Mouse (Mus musculus): ENCODE measurements around the gene Mbl1. TPM values are rescaled to one million over a fixed set of nuclear protein-coding genes. Genes with fewer than 3 reads are reported as not detected.

Mbl1 gene
- polyA plus RNA-seq (2012; rRNA removed) (5.5 and 9.6 TPM in 2 replicates), polyA plus RNA-seq (2014; fragmentation: Nextera tagmentation; extraction: Ambion mirVana) (26.0 and 27.5 TPM in 2 replicates)

DNA sequence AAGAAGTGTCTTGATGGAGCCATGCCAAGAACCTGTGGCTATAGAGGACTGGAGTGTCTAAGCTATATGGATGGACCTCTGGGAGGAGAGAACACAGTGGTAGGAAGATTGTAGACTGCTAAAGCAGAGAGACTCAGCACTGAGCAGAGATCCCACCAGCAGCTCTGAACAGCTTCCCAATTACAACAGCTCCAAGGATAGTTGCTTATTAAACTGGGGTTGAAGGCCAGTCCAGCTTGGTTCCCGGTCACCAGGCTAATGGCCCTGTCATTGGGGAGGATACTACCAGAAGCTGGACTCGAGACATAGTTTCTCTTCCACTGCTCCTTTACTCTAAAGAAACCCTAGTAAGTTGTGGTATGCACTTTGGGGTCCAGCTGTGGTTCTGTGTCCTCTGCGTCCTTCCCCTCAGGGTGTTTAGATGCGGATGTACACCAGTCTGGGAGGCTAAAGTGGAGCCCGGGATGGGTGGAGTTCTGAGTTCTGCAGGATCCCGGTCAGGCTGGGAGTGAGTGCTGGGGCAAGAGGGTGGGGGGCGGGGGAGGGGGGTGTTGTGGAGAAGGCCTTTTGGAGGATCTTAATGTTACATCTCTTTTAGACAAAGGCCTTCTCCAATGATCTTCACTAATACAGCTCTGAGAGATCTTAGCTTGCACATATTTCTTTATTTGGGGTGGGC is at the start of gene Mbl1:
Gene Mbl1, plus strand, starts transcription at position 239 of the 679 bp plus-strand sequence.
- TF ChIP-seq EP300 (IDR thresholded peaks at IDR 0.05; ENCODE audit: low read depth) (no peak), CTCF (IDR thresholded peaks at IDR 0.05; ENCODE audit: low read depth) (no peak)
- Histone ChIP-seq H3K4me1 (replicated peaks; ENCODE audit: control insufficient read depth in 2 of 2, insufficient read depth in 2 of 2, low read length in 1 of 2) (peaks cover 0 to 2% of the 10 kb centered on the region in 2 experiments; a peak in 2 of 4 replicates), H3K36me3 (replicated peaks; ENCODE audit: control insufficient read depth, insufficient read depth, low read depth) (no peaks in the 10 kb centered on the region), H3K4me2 (ENCODE audit: low read depth) (peak within 1 kb of the TSS; percentile 49), H3K27ac (no peak within 1 kb of the TSS), H3K9ac (replicated peaks) (no peak within 1 kb of the TSS), H3K27me3 (ENCODE audit: control insufficient read depth, insufficient read depth, low read length) (no peaks in the 10 kb centered on the region), H3K9me3 (ENCODE audit: control insufficient read depth, low read length) (no peaks in the 10 kb centered on the region), H3K4me3 (ENCODE audit: insufficient read depth in 1 of 2, low read depth in 2 of 2, low read length in 2 of 2) (peak within 1 kb of the TSS; percentile 20 to 45)
- ATAC-seq (ENCODE audit: insufficient read depth), result peak; percentile 63
- WGBS (ENCODE audit: insufficient replicate concordance), result 57% methylated on average over 7 of the region's 7 CpGs
- DNase-seq (ENCODE audit: low read depth in 3 of 3, low spot score in 3 of 3), result peak in 2 of 3 experiments; percentile 5 to 16

DNA sequence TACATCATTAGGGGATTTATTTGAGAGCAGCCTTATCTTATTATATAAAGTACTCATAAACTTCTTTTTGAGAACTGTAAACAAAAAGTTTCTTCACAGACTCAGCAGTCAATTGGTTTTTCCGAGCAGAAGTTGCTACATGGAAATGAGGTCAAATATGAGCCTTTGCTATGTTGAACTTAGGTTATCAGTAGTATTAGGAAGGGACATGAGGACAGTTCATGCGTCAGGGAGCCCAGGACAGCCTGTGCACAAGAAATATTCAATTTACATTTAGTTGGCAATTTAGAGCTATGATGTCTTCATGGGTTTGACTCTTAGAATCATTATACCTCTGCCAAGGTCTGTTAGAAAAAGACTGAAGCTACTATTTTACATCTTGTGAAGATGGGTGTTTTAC is 49.0 kb upstream of the Mbl1 start:
- Histone ChIP-seq H3K27ac (no peak overlapping the region), H3K9ac (replicated peaks) (no peak overlapping the region), H3K4me3 (ENCODE audit: insufficient read depth in 1 of 2, low read depth in 2 of 2, low read length in 2 of 2) (no peak overlapping the region), H3K4me1 (replicated peaks; ENCODE audit: control insufficient read depth in 2 of 2, insufficient read depth in 2 of 2, low read length in 1 of 2) (no peaks in the 10 kb centered on the region; a peak in 1 of 4 replicates), H3K4me2 (ENCODE audit: low read depth) (no peak overlapping the region), H3K36me3 (replicated peaks; ENCODE audit: control insufficient read depth, insufficient read depth, low read depth) (no peaks in the 10 kb centered on the region), H3K9me3 (ENCODE audit: control insufficient read depth, low read length) (no peaks in the 10 kb centered on the region), H3K27me3 (ENCODE audit: control insufficient read depth, insufficient read depth, low read length) (no peaks in the 10 kb centered on the region)
- DNase-seq (ENCODE audit: low read depth in 3 of 3, low spot score in 3 of 3) (no peak), ATAC-seq (ENCODE audit: insufficient read depth) (no peak)
- 45% methylated on average over 2 of the region's 2 CpGs for WGBS (ENCODE audit: insufficient replicate concordance)
- TF ChIP-seq EP300 (IDR thresholded peaks at IDR 0.05; ENCODE audit: low read depth) (no peak), CTCF (IDR thresholded peaks at IDR 0.05; ENCODE audit: low read depth) (no peak)

DNA sequence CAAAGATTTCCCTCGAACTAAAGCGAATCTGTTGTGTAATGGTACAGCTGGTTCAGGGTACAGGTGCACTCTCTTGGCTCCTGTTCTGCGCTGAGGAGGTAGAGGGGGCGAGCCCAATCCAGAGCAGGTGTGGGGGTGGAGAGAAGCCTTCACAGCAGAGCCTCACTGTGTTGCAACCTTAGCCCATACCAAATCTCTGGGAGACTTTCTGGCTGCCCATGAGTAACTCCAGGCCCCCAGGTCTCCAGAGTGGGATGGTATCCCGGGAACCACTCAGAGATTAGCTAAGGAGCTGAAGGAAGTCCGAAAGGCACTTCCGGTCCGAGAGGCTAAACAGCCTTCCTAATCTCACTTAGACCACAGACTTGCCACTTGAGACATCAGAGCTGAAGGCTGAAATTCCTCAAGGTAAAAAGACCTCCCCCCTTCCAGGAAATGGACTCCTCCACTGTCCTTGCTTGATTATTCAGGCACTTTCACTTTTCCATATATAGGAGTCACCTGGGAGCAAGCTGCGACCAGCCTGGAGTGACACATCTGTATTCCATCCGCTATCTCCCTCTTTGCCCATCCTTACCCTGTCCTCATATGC is 46.3 kb upstream of the Mbl1 start, which contains the start of gene Mat1a:
Gene Mat1a, plus strand, starts transcription at position 183 of the 592 bp plus-strand sequence.
- ATAC-seq (ENCODE audit: insufficient read depth), result peak; percentile 74
- Histone ChIP-seq H3K9me3 (ENCODE audit: control insufficient read depth, low read length) (no peaks in the 10 kb centered on the region), H3K36me3 (replicated peaks; ENCODE audit: control insufficient read depth, insufficient read depth, low read depth) (no peaks in the 10 kb centered on the region), H3K4me2 (ENCODE audit: low read depth) (peak within 1 kb of the TSS; percentile 28; the same call in 1 of the 2 replicates), H3K4me1 (replicated peaks; ENCODE audit: control insufficient read depth in 2 of 2, insufficient read depth in 2 of 2, low read length in 1 of 2) (no peaks in the 10 kb centered on the region; a peak in 1 of 4 replicates), H3K4me3 (ENCODE audit: insufficient read depth in 1 of 2, low read depth in 2 of 2, low read length in 2 of 2) (no peak within 1 kb of the TSS; a peak in 1 of 4 replicates), H3K9ac (replicated peaks) (no peak within 1 kb of the TSS), H3K27ac (no peak within 1 kb of the TSS), H3K27me3 (ENCODE audit: control insufficient read depth, insufficient read depth, low read length) (no peaks in the 10 kb centered on the region)
- 50% methylated on average over 10 of the region's 10 CpGs for WGBS (ENCODE audit: insufficient replicate concordance)
- no peak for DNase-seq (ENCODE audit: low read depth in 3 of 3, low spot score in 3 of 3)
- TF ChIP-seq EP300 (IDR thresholded peaks at IDR 0.05; ENCODE audit: low read depth), result no peak
- no peak for TF ChIP-seq CTCF (IDR thresholded peaks at IDR 0.05; ENCODE audit: low read depth)

GRCm38 (mm10) chr14:41111031-41111668 is 40.1 kb upstream of the Mbl1 start:
- DNase-seq (ENCODE audit: low read depth in 3 of 3, low spot score in 3 of 3) (no peak), ATAC-seq (ENCODE audit: insufficient read depth) (no peak)
- Histone ChIP-seq H3K4me2 (ENCODE audit: low read depth) (no peak overlapping the region), H3K9ac (replicated peaks) (no peak overlapping the region), H3K4me3 (ENCODE audit: insufficient read depth in 1 of 2, low read depth in 2 of 2, low read length in 2 of 2) (no peak overlapping the region), H3K4me1 (replicated peaks; ENCODE audit: control insufficient read depth in 2 of 2, insufficient read depth in 2 of 2, low read length in 1 of 2) (0 out of 4 replicates have a peak, but pooled peaks cover 0 to 2% of the 10 kb centered on the region in 2 experiments), H3K27ac (no peak overlapping the region), H3K27me3 (ENCODE audit: control insufficient read depth, insufficient read depth, low read length) (no peaks in the 10 kb centered on the region), H3K9me3 (ENCODE audit: control insufficient read depth, low read length) (no peaks in the 10 kb centered on the region), H3K36me3 (replicated peaks; ENCODE audit: control insufficient read depth, insufficient read depth, low read depth) (no peaks in the 10 kb centered on the region)
- TF ChIP-seq CTCF (IDR thresholded peaks at IDR 0.05; ENCODE audit: low read depth) (no peak), EP300 (IDR thresholded peaks at IDR 0.05; ENCODE audit: low read depth) (no peak)
- 60% methylated on average over 7 of the region's 7 CpGs for WGBS (ENCODE audit: insufficient replicate concordance)

GRCm38 (mm10) chr14:41112944-41113343 is 38.3 kb upstream of the Mbl1 start:
- H3K9ac ChIP-seq (replicated peaks), result no peak overlapping the region
- H3K4me3 ChIP-seq (ENCODE audit: insufficient read depth in 1 of 2, low read depth in 2 of 2, low read length in 2 of 2), result no peak overlapping the region
- no peak for TF ChIP-seq CTCF (IDR thresholded peaks at IDR 0.05; ENCODE audit: low read depth)
- TF ChIP-seq EP300 (IDR thresholded peaks at IDR 0.05; ENCODE audit: low read depth), result no peak
- no peaks in the 10 kb centered on the region for H3K36me3 ChIP-seq (replicated peaks; ENCODE audit: control insufficient read depth, insufficient read depth, low read depth)
- no peaks in the 10 kb centered on the region for H3K27me3 ChIP-seq (ENCODE audit: control insufficient read depth, insufficient read depth, low read length)
- ATAC-seq (ENCODE audit: insufficient read depth) (peak; percentile 26; the same call in 1 of the 2 replicates), DNase-seq (ENCODE audit: low read depth in 3 of 3, low spot score in 3 of 3) (no peak)
- 0 out of 4 replicates have a peak, but pooled peaks cover 0 to 2% of the 10 kb centered on the region in 2 experiments for H3K4me1 ChIP-seq (replicated peaks; ENCODE audit: control insufficient read depth in 2 of 2, insufficient read depth in 2 of 2, low read length in 1 of 2)
- WGBS (ENCODE audit: insufficient replicate concordance), result 35% methylated on average over 4 of the region's 4 CpGs
- H3K4me2 ChIP-seq (ENCODE audit: low read depth), result no peak overlapping the region
- H3K27ac ChIP-seq, result no peak overlapping the region
- no peaks in the 10 kb centered on the region for H3K9me3 ChIP-seq (ENCODE audit: control insufficient read depth, low read length)
